Mouse (Mus musculus) midbrain, embryonic 11.5 days (tissue): ENCODE results near the gene Nagk. TPM values are rescaled to one million over a fixed set of nuclear protein-coding genes. Genes with fewer than 3 reads are reported as not detected.
"Not testable (repeated sequence)": the region's sequence is repeated elsewhere in the genome, so short reads cannot be mapped to it uniquely, and the experiment has no call there.

Source experiments
- ATAC-seq: fragments of 200-750 bp; cut with Nextera tagmentation; 2 replicates; pipeline ENCODE4 v1.8.0; 2017; ENCODE audit warnings: moderate TSS enrichment, moderate library complexity; ENCODE audit not compliant: low FRiP score
- DNase-seq: peaks from one replicate; pipeline ENCODE4 v3.0.0; 2015; ENCODE audit warnings: low spot score; ENCODE audit errors: missing footprints
- H3K27ac ChIP-seq: fragments of 300-500 bp; sonication (generic); 2 replicates; pipeline ENCODE4 v1.5.1; 2014; ENCODE audit warnings: low read depth, low read length
- H3K27me3 ChIP-seq: fragments of 300-500 bp; sonication (generic); 2 replicates; pipeline ENCODE4 v1.6.1; 2014; ENCODE audit warnings: mild to moderate bottlenecking, low read length, moderate library complexity, mixed read lengths; ENCODE audit not compliant: control insufficient read depth, insufficient read depth
- H3K36me3 ChIP-seq: fragments of 300-500 bp; sonication (generic); 2 replicates; pipeline ENCODE4 v1.6.1; 2014; ENCODE audit warnings: mild to moderate bottlenecking, low read length, moderate library complexity, mixed read lengths; ENCODE audit not compliant: control insufficient read depth, insufficient read depth
- H3K4me1 ChIP-seq: fragments of 300-500 bp; sonication (generic); 2 replicates; pipeline ENCODE4 v1.6.1; 2014; ENCODE audit warnings: low read length; ENCODE audit not compliant: control insufficient read depth, insufficient read depth
- H3K4me2 ChIP-seq: fragments of 300-500 bp; sonication (generic); 2 replicates; pipeline ENCODE4 v1.6.1; 2014; ENCODE audit warnings: mild to moderate bottlenecking, moderate library complexity
- H3K4me3 ChIP-seq: fragments of 300-500 bp; sonication (generic); 2 replicates; pipeline ENCODE4 v1.5.1; 2014; ENCODE audit warnings: low read depth, low read length
- H3K9ac ChIP-seq: fragments of 300-500 bp; sonication (generic); 2 replicates; pipeline ENCODE4 v1.6.1; 2014; ENCODE audit warnings: low read length
- H3K9me3 ChIP-seq: fragments of 300-500 bp; sonication (generic); 2 replicates; pipeline ENCODE4 v1.6.1; 2016; ENCODE audit warnings: low read length; ENCODE audit not compliant: control insufficient read depth
- WGBS: fragments of 180-500 bp; shearing (Covaris S2); extraction: QIAGEN DNeasy Blood & Tissue Kit; methylation state at CpG from one replicate; pipeline ENCODE4 v1.1.7; 2014; 5-methylcytosine and 5-hydroxymethylcytosine counted together
- polyA plus RNA-seq: library from polyadenylated mRNA; unstranded; fragments of >200 nt; fragmentation: Nextera tagmentation; extraction: Ambion mirVana; gene quantifications from 2 replicates; pipeline ENCODE4 v1.2.1, GENCODE M21; 2014

Gene Nagk
- polyA plus RNA-seq, 1 experiment from 2014 or later, result 31.8 TPM

DNA sequence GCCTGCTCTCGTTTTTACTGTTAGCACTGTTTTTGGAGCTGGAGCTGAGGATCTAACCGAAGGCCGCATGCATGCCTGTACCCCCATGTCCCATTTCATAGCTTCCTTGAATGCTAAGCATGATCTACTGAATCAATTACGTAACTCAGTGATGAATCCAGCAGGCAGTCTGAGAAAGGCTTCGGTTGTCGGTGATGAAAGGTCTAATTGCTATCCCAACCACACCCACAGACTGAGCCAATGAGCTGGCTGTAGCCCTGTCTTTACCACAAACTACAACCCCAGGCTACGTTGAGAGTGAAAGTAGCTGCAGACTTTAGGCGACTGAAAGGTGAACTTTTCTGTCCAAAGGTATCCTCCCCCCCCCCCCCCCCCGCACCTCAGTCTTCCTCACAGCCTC is 20.7 kb upstream of the Nagk start:
- no peak overlapping the region for H3K9ac ChIP-seq
- WGBS, result 76% methylated on average over 9 of the region's 9 CpGs
- H3K4me3 ChIP-seq, result peak overlapping the region; percentile 94; the same call in 1 of the 2 replicates
- no peaks in the 10 kb centered on the region for H3K9me3 ChIP-seq
- peak overlapping the region; percentile 90; the same call in 1 of the 2 replicates for H3K4me2 ChIP-seq
- no peak for DNase-seq
- no peak overlapping the region for H3K27ac ChIP-seq
- peaks cover 14% of the 10 kb centered on the region for H3K4me1 ChIP-seq
- H3K36me3 ChIP-seq, result no peaks in the 10 kb centered on the region; the same call in 1 of the 2 replicates
- no peak for ATAC-seq
- no peaks in the 10 kb centered on the region for H3K27me3 ChIP-seq

DNA sequence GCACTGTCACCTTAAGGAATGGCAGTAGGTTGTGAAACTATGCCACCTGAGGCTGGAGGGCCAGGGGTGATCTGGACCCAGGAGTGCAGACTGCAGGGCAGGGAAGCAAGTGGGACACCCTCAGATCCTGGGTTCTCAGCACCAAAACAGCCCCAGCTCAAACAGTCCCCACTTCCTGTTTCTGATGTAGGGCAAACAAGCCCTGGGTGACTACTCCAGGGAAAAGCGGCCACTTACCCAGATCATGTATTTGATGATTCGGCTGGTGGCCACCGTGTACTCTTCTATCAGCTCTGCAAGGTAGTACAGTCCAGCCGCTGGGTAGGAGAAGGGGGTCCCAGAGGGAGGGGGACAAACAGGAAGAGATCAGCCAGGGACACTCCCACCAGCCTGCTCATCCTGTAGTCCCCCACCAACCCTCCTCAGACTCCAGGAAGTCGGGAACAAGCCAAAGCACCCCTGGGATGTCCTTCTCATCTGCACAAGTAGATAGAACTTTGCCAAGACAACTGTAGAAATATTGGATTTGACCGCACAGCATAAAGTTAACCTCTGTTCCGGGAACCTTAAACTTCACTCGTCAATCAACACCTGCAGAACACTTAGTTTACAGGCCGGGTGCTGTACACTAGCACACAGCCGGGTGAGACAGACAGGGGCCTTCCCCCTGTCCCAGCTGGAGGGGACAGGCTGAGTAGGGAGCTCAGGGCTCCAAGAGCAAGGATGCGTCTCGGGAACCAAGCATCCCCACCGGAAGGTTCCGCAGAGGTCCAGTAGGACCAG is 19.8 kb upstream of the Nagk start:
- H3K27ac ChIP-seq, result no peak overlapping the region
- peak overlapping the region; percentile 90 for H3K4me2 ChIP-seq
- no peaks in the 10 kb centered on the region for H3K36me3 ChIP-seq
- peak overlapping the region; percentile 95 for H3K9ac ChIP-seq
- no peaks in the 10 kb centered on the region for H3K27me3 ChIP-seq
- WGBS, result 3% methylated on average over 14 of the region's 14 CpGs
- peak overlapping the region; percentile 94 for H3K4me3 ChIP-seq
- peak; percentile 93 for DNase-seq
- peaks cover 14% of the 10 kb centered on the region for H3K4me1 ChIP-seq
- no peaks in the 10 kb centered on the region for H3K9me3 ChIP-seq
- ATAC-seq, result peak; percentile 49

GRCm38 (mm10) chr6:83775638-83776293 is 19.0 kb upstream of the Nagk start, which contains the start of gene Tex261:
Gene Tex261 (minus strand): TSS chr6:83775813.
- under 1% methylated on average over 45 of the region's 45 CpGs for WGBS
- Histone ChIP-seq H3K4me1 (peaks cover 14% of the 10 kb centered on the region), H3K4me3 (peak within 1 kb of the TSS; percentile 94), H3K9me3 (no peaks in the 10 kb centered on the region), H3K36me3 (no peaks in the 10 kb centered on the region), H3K27ac (no peak within 1 kb of the TSS), H3K27me3 (no peaks in the 10 kb centered on the region), H3K4me2 (peak within 1 kb of the TSS; percentile 90), H3K9ac (peak within 1 kb of the TSS; percentile 95)
- ATAC-seq (peak; percentile 96), DNase-seq (peak; percentile 99)

- no peaks in the 10 kb centered on the region for H3K27me3 ChIP-seq
- no peak overlapping the region for H3K27ac ChIP-seq
- ATAC-seq (no peak), DNase-seq (no peak)
- no peaks in the 10 kb centered on the region for H3K36me3 ChIP-seq
- WGBS, result 85% methylated on average over 7 of the region's 7 CpGs
- no peak overlapping the region for H3K4me2 ChIP-seq
- no peaks in the 10 kb centered on the region for H3K9me3 ChIP-seq
- H3K4me3 ChIP-seq, result no peak overlapping the region
- H3K9ac ChIP-seq, result no peak overlapping the region
- peaks cover 14% of the 10 kb centered on the region for H3K4me1 ChIP-seq
Observed at GRCm38 (mm10) chr6:83778306-83778705, 16.5 kb upstream of the Nagk start.

DNA sequence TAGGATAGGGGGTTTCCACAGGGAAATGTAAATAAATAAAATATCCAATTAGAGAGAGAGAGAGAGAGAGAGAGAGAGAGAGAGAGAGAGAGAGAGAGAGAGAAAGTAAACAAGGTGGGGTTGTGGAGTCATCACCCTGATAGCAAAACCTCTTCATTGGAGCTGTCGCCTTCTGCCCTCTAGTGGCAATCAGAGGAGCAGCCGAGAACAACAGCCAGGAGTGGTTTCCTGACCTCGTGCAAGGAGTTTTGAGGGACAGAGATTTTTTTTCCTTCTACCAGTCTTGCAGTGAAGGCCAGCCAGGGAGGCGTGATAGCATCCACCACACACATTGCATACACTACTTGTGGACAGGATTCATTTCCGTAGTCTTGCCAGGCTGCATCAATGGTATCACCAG is 15.8 kb upstream of the Nagk start:
- no peak overlapping the region for H3K4me2 ChIP-seq
- no peak overlapping the region for H3K4me3 ChIP-seq
- H3K9me3 ChIP-seq, result no peaks in the 10 kb centered on the region
- H3K9ac ChIP-seq, result no peak overlapping the region
- no peaks in the 10 kb centered on the region for H3K27me3 ChIP-seq
- 5% methylated on average over 5 of the region's 5 CpGs for WGBS
- DNase-seq (peak; percentile 89), ATAC-seq (no peak)
- H3K27ac ChIP-seq, result no peak overlapping the region
- H3K4me1 ChIP-seq, result peaks cover 10% of the 10 kb centered on the region
- no peaks in the 10 kb centered on the region for H3K36me3 ChIP-seq

GRCm38 (mm10) chr6:83786426-83786825 is 8.4 kb upstream of the Nagk start:
- Histone ChIP-seq H3K36me3 (no peaks in the 10 kb centered on the region), H3K9ac (no peak overlapping the region), H3K27me3 (no peaks in the 10 kb centered on the region), H3K4me1 (no peaks in the 10 kb centered on the region), H3K9me3 (no peaks in the 10 kb centered on the region), H3K27ac (no peak overlapping the region), H3K4me2 (no peak overlapping the region), H3K4me3 (no peak overlapping the region)
- ATAC-seq (no peak), DNase-seq (no peak)
- WGBS, result 85% methylated on average over 3 of the region's 3 CpGs

DNA sequence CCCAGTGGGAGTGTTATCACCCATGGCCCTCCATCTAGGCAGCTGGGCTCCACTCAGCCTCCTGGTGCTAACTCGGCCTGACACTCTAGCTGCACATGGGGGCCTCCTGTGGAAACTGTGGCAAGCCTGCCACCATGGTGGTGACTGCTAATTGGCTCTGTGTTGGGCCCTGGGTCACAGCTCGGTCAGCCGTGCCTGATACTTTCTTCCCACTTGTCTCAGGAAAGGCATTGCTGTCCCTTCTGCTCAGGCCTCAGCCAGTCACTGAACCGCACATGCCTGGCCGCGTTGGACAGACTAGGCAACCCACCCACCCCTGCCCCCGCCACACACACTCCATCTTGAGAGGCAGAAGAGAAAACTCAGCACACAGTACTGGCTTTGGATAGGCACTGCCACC is 6.2 kb upstream of the Nagk start:
- WGBS, result 48% methylated on average over 7 of the region's 7 CpGs
- DNase-seq, result no peak
- Histone ChIP-seq H3K9me3 (no peaks in the 10 kb centered on the region), H3K27me3 (no peaks in the 10 kb centered on the region), H3K4me1 (no peaks in the 10 kb centered on the region), H3K27ac (no peak overlapping the region), H3K4me2 (no peak overlapping the region), H3K4me3 (no peak overlapping the region), H3K36me3 (no peaks in the 10 kb centered on the region), H3K9ac (no peak overlapping the region)
- peak; percentile 33; the same call in 1 of the 2 replicates for ATAC-seq

DNA sequence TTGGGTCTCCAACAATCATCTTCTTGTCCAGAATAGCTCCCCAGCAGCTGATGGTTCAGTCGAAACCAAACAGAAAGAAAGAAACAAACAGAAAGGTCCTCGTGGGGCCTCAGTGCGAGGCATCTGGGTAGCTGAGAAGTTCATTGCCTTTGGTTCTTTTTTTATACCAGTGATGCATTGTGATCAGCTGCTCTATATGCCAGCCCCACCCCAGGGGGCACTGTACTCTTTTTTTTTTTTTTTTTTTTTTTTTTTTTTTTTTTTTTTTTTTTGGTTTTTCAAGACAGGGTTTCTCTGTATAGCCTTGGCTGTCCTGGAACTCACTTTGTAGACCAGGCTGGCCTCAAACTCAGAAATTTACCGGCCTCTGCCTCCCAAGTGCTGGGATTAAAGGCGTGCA is 4.2 kb upstream of the Nagk start:
- not testable (repeated sequence) for ATAC-seq, H3K4me2 ChIP-seq, H3K9me3 ChIP-seq, H3K36me3 ChIP-seq, H3K27ac ChIP-seq, H3K4me3 ChIP-seq, DNase-seq, H3K9ac ChIP-seq, H3K4me1 ChIP-seq, H3K27me3 ChIP-seq
- WGBS, result 89% methylated on average over 5 of the region's 5 CpGs

DNA sequence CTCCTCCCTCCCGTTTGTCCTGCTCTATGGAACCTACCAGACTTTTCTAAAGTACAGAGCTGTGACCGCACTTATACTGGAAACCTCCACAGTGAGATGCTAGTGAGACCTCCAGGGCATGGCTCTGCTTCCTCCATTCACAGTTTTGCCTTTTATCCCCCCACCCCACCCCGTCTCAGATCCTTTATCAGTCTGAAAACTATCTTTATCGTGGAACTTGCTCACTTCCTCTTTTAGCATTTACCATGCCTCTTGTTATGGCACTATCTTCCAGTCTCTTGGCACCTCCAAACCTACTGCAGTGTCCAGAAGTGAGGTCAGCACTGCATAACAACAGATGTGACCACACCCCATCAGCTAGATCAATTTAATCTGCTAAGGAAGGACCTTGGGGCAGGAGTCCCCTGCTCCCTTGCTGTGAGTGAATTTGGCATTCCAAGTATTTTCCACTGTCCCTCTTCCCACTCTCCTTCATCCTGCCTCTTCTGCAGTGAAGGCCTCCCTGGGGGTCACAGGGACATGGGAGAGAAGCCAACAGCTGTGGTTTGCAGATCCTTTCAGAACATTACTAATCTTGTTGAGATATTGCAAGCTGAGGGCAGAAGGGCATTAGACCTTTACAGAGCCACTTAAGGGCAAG is 3.4 kb upstream of the Nagk start:
- no peak for ATAC-seq
- H3K4me2 ChIP-seq, result no peak overlapping the region
- H3K4me1 ChIP-seq, result peaks cover 3% of the 10 kb centered on the region; the same call in 1 of the 2 replicates
- no peaks in the 10 kb centered on the region for H3K9me3 ChIP-seq
- DNase-seq, result no peak
- H3K4me3 ChIP-seq, result no peak overlapping the region
- no peak overlapping the region for H3K27ac ChIP-seq
- no peaks in the 10 kb centered on the region for H3K27me3 ChIP-seq
- no peaks in the 10 kb centered on the region for H3K36me3 ChIP-seq
- 74% methylated on average over 4 of the region's 4 CpGs for WGBS
- no peak overlapping the region for H3K9ac ChIP-seq
